Mouse (Mus musculus) neural tube, embryonic 12.5 days (tissue): ENCODE measurements at regions not wholly inside any gene's neighbourhood (a gene's known extent, or its start where the extent isn't known, plus 50 kb on each side); places are given as distances from the start of the nearest gene placed in this dataset.

ENCODE experiments used
- ATAC-seq: fragments of 200-750 bp; cut with Nextera tagmentation; 2 replicates; pipeline ENCODE4 v1.8.0; 2017; ENCODE audit warnings: low read depth, mild to moderate bottlenecking, moderate TSS enrichment, moderate library complexity; ENCODE audit not compliant: low FRiP score
- H3K27ac ChIP-seq: fragments of 300-500 bp; sonication (generic); 2 replicates; pipeline ENCODE4 v1.5.1; 2016
- H3K27me3 ChIP-seq: fragments of 300-500 bp; sonication (generic); replicated peaks from 2 replicates; pipeline ENCODE4 v1.6.1; 2016; ENCODE audit warnings: mild to moderate bottlenecking
- H3K36me3 ChIP-seq: fragments of 300-500 bp; sonication (generic); 2 replicates; pipeline ENCODE4 v1.6.1; 2016; ENCODE audit warnings: mild to moderate bottlenecking
- H3K4me1 ChIP-seq: fragments of 300-500 bp; sonication (generic); 2 replicates; pipeline ENCODE4 v1.6.1; 2016
- H3K4me2 ChIP-seq: fragments of 300-500 bp; sonication (generic); replicated peaks from 2 replicates; pipeline ENCODE4 v1.6.1; 2016; ENCODE audit warnings: mild to moderate bottlenecking
- H3K4me3 ChIP-seq: fragments of 300-500 bp; sonication (generic); 2 replicates; pipeline ENCODE4 v1.5.1; 2016
- H3K9ac ChIP-seq: fragments of 300-500 bp; sonication (generic); 2 replicates; pipeline ENCODE4 v1.6.1; 2016; ENCODE audit warnings: mild to moderate bottlenecking
- H3K9me3 ChIP-seq: fragments of 300-500 bp; sonication (generic); 2 replicates; pipeline ENCODE4 v1.6.1; 2016; ENCODE audit warnings: mild to moderate bottlenecking
- WGBS: fragments of 180-500 bp; shearing (Covaris S2); methylation state at CpG from one replicate; pipeline ENCODE4 v1.1.7; 2016; 5-methylcytosine and 5-hydroxymethylcytosine counted together

DNA sequence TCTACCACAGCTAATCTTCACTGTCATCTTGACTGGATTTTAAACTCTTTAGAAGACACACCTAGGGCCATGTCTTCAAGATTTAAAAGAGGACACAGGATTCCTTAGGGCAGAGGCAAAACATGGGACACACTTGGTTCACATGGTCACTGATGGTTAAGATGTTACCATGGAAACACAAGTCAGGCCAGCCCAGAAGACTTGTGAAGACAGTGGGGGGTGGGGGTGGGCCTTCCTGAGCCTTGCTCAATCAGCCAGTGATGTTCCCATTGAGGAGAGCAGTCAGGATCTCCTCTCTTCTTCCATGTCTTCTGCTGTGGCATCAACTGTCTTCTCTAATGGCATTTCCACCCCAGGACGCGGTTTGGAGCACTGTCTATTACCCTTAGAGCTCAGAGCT lies 60.5 kb upstream of the Shb start:
- H3K36me3 ChIP-seq: no peaks in the 10 kb centered on the region

DNA sequence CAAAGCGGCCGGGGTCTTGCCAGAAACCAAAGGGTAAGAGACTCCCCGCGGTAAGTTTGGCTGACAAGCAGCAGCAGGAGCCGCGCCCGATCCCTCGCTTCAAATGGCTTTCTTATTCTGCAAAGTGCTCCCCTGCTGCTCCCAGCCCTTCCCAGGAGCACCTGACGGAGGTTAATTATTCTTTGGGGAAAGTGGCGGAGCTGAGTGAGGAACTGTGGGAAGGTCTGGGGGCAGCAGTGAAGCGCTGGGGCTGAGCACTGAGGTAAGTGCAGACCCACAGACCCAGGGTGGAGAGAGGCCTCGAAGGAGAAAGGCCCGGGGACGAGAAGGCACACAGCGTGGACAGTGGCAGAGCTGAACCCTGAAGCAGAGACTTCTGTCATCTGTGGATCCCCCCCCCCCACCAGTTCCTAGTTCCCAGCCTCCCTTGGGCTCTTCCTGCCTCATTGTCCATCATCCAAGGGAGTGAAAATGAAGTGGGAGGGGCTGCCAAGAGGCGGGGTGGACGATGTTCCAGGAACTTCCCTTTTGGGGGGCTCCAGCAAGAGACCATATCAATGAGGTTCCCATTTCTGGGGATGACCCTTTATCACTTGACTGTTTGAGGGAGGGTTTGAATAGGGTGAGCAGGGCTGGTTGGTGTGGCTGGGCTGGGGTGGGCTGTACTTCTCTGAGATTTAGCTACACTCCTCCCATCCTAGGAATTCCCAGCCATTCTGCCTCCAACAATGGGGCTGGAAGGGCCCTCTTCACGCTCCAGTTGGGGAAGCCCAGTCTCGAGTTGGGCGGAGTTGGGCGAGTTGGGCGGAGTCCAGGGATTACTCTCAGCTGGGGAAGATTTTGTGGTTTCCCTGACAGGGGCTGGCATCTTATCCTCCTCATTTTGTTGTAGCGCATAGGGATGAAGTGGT lies 59.4 kb upstream of the Shb start:
- no peak for ATAC-seq
- 6% methylated on average over 23 of the region's 23 CpGs for WGBS

More for the DNA sequence above, 60.5 kb upstream of the Shb start:
- no peak overlapping the region for H3K4me3 ChIP-seq
- no peak overlapping the region for H3K27ac ChIP-seq
- no peaks in the 10 kb centered on the region for H3K9me3 ChIP-seq
- ATAC-seq: no peak
- peaks cover 5% of the 10 kb centered on the region; the same call in 1 of the 2 replicates for H3K27me3 ChIP-seq
- no peak overlapping the region for H3K9ac ChIP-seq
- H3K4me1 ChIP-seq: peaks cover 8% of the 10 kb centered on the region
- WGBS: 58% methylated on average over 2 of the region's 2 CpGs
- H3K4me2 ChIP-seq: no peak overlapping the region

DNA sequence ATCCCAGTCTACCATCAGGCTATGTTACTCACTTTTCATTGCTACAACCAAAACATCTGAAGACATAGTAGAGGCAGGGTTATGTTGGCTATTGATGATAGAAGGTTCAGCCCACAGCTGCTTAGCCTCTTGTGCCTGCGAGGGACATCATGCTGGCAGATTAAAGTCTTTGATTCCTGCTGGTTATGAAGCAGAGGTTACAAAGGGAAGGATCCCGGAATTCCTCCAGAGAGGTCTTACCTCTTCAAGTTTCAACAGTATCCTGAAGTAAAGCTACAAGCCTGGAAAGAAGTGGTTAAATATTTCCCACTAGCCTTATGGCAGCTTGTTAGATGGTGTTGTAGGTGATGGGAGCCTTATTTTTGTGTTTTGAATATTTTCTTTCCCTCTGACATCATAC lies 58.6 kb upstream of the Shb start:
- H3K9me3 ChIP-seq: no peaks in the 10 kb centered on the region
- ATAC-seq: no peak
- H3K4me2 ChIP-seq: no peak overlapping the region; the same call in 1 of the 2 replicates
- WGBS: 11% methylated on average over 2 of the region's 2 CpGs
- H3K4me1 ChIP-seq: peaks cover 8% of the 10 kb centered on the region
- no peak overlapping the region for H3K27ac ChIP-seq
- H3K27me3 ChIP-seq: peaks cover 11% of the 10 kb centered on the region
- H3K36me3 ChIP-seq: no peaks in the 10 kb centered on the region
- no peak overlapping the region for H3K9ac ChIP-seq
- no peak overlapping the region for H3K4me3 ChIP-seq

More for the DNA sequence above, 59.4 kb upstream of the Shb start:
- Histone ChIP-seq H3K9ac (peak overlapping the region; percentile 27), H3K36me3 (no peaks in the 10 kb centered on the region), H3K27me3 (peaks cover 5% of the 10 kb centered on the region; the same call in 1 of the 2 replicates), H3K4me1 (peaks cover 8% of the 10 kb centered on the region), H3K9me3 (no peaks in the 10 kb centered on the region), H3K4me3 (0 out of 2 replicates have a peak overlapping the region, but pooled peaks have one; percentile 2), H3K4me2 (peak overlapping the region; percentile 50), H3K27ac (no peak overlapping the region)

DNA sequence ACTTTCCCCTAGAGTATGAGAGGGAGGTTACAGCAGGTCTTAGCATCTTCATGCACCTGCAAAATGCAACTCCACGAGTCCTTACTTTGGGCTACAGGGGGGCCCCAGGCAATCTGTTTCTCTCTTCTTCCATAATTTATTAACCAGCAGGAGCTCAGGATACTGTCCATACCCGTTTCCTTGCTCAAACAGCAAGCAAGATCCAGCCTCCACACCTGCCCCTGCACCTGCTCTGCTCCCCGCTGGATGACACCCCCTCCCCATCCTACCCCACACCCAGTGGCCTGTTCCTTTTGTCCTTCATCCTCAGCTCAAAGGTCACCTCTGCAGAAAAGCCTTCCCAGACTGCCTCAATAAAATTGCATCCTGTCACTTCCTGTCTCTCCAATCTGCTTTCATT lies 56.1 kb upstream of the Shb start:
- no peak overlapping the region for H3K27ac ChIP-seq
- H3K4me2 ChIP-seq: no peak overlapping the region
- H3K4me3 ChIP-seq: no peak overlapping the region
- peaks cover 8% of the 10 kb centered on the region for H3K4me1 ChIP-seq
- H3K9ac ChIP-seq: no peak overlapping the region
- no peaks in the 10 kb centered on the region for H3K36me3 ChIP-seq
- no peaks in the 10 kb centered on the region for H3K9me3 ChIP-seq
- WGBS: 23% methylated on average over 3 of the region's 3 CpGs
- peaks cover 19% of the 10 kb centered on the region for H3K27me3 ChIP-seq
- ATAC-seq: no peak

DNA sequence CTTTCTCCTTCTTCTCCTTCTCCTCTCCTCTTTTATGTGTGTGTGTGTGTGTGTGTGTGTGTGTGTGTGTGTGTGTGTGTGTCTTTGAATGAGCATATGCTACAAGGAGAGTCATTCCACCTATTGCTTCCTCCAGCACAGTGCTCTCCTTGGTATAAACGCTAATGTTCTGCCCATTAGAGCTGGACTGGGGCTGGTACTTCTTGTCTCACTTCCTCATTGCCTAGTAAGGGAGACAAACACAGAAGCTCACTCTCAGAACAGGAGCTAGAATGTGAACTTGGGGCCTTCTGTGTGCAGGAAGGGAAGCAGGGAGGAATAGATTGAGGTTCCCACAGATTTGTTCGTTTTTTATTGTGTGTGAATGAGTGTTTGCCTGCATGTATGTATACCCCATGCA lies 54.9 kb upstream of the Shb start:
- no peak overlapping the region for H3K27ac ChIP-seq
- H3K9ac ChIP-seq: no peak overlapping the region
- no peak overlapping the region for H3K4me2 ChIP-seq
- no peak overlapping the region for H3K4me3 ChIP-seq
- H3K9me3 ChIP-seq: no peaks in the 10 kb centered on the region
- H3K36me3 ChIP-seq: no peaks in the 10 kb centered on the region
- whole genome bisulfite sequencing: 78% methylated on average over 2 of the region's 2 CpGs
- ATAC-seq: no peak
- peaks cover 8% of the 10 kb centered on the region for H3K4me1 ChIP-seq
- H3K27me3 ChIP-seq: peaks cover 14% of the 10 kb centered on the region

DNA sequence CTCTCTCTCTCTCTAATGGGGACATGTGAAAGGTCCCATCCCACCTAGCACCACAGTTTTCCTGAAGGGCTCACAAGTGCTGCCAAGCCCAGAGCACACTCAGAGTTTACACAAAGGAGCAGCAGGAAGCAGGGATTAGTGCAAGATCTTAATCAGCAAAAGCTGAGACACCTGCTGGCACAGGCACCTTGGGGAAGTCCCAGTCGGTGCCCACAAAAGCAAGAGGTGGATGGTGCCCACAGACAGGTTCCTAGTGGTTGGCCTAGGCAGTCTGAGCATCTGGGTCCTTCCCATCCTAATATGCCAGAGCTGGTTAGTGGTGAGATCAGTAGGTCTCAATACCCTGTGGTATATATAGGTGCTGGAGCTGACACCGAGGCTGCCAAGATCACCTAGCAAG lies 54.0 kb upstream of the Shb start:
- H3K27ac ChIP-seq: no peak overlapping the region
- H3K4me2 ChIP-seq: no peak overlapping the region
- peaks cover 2% of the 10 kb centered on the region for H3K4me1 ChIP-seq
- peaks cover 14% of the 10 kb centered on the region for H3K27me3 ChIP-seq
- no peaks in the 10 kb centered on the region for H3K9me3 ChIP-seq
- no peak for ATAC-seq
- no peaks in the 10 kb centered on the region for H3K36me3 ChIP-seq
- H3K9ac ChIP-seq: no peak overlapping the region
- WGBS: 57% methylated on average over 2 of the region's 2 CpGs
- H3K4me3 ChIP-seq: no peak overlapping the region

DNA sequence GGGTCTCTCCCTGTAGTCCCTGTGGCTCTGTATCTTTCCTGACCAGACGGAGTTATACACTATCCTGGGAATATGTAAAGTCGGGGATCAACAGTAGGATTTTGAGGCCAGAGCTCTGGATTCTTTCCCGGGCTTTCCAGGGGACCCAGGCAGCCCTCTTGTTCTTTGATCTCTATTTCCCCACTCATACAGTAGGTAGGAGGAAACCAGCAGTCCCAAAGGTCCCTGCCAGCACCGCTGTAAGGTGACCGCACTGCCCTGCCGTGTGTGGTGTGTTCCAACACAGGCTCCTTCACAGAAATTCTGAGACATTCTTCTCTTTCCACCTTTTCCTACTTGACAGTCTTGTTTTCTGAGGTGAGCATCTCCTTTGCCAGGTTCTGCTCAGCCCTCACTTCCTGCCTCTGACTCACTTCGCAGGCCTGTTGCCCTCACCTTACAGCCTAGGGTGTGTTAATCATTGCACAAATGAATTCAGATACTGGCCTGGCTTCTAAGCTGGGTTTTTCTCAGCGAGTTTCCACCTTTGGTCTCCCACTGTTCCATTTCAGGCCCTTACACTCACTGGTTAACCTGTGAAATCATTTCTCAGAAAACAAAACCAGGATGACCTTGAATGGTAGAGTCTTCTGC lies 53.0 kb upstream of the Shb start:
- Histone ChIP-seq H3K4me1 (peaks cover 2% of the 10 kb centered on the region), H3K9me3 (no peaks in the 10 kb centered on the region), H3K9ac (no peak overlapping the region), H3K36me3 (no peaks in the 10 kb centered on the region), H3K4me3 (no peak overlapping the region), H3K4me2 (no peak overlapping the region), H3K27me3 (peaks cover 18% of the 10 kb centered on the region), H3K27ac (no peak overlapping the region)
- ATAC-seq: no peak
- WGBS: 59% methylated on average over 8 of the region's 8 CpGs

DNA sequence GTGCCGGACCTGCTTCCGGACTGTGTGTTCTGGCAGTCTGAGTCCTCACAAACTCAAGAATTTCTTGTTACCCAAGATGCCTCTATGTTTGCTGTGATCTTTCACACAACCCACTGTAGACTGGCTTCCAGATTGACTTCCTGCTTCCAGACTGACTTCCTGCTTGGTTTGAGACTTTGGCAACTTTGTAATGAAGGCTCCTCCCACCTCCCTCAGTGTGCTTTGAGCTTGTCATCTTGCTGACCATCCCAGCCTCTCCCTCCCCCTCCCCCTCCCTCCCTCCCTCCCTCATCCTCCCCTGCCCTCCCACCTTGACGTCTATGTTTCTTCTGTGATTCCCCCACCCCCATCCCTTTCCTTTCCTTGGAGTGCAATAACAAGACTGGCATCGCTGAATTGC lies 51.7 kb upstream of the Shb start:
- Histone ChIP-seq H3K27me3 (peaks cover 18% of the 10 kb centered on the region), H3K4me2 (no peak overlapping the region), H3K27ac (no peak overlapping the region), H3K9me3 (no peaks in the 10 kb centered on the region), H3K9ac (no peak overlapping the region), H3K4me3 (no peak overlapping the region), H3K4me1 (peaks cover 4% of the 10 kb centered on the region), H3K36me3 (no peaks in the 10 kb centered on the region)
- 53% methylated on average over 4 of the region's 4 CpGs for WGBS
- no peak for ATAC-seq

DNA sequence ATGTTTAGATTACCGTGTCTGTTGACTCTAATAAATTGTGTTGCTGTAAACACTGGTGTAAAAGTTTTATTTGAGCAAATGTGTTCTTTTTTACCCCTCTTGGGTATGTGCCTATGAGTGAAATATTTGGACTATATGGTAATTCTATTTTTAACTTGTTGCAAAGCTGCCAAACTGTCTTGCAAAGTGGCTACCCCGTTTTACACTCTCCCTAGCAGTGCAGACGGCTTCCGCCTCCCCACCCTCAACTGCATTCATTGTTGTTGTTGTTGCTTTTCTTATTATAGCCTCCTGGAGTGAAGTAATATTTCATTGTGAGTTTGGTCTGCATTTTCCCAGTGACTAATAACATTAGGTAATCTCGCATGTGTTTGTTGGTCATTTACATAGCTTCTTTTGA lies 50.2 kb upstream of the Shb start:
- Histone ChIP-seq H3K27ac (no peak overlapping the region), H3K4me1 (peaks cover 10% of the 10 kb centered on the region), H3K4me3 (no peak overlapping the region), H3K36me3 (no peaks in the 10 kb centered on the region), H3K9me3 (no peaks in the 10 kb centered on the region), H3K4me2 (no peak overlapping the region), H3K27me3 (peaks cover 18% of the 10 kb centered on the region), H3K9ac (no peak overlapping the region)
- WGBS: 66% methylated on average over 5 of the region's 5 CpGs
- no peak for ATAC-seq
